Mouse (Mus musculus): ENCODE measurements around the gene Tubb4b.

Gene Tubb4b

GRCm38 (mm10) chr2:25223681-25224491 lies 616 bp downstream of the Tubb4b start:
- DNase-seq, result peak; percentile 82

DNA sequence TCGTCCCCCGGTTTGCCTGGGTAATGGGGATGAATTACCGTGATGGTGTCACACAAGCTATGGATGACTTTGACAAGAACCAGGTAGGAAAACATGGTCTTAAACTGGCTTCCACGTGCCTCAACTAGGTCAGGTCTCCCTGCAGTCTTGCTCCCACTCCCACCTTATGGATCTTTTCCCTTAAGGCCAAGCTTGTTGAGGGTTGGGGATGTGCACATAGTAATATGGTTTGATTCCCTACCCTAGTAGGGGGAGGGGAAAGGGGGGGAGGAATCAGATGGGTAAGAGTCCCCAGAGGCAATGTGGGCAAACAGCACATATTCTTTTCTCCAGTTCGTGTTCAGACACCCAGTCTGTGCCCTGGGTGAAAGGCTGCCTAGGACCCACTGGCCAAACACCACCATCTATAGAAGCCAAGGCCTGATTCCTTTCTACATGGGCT lies 3.1 kb downstream of the Tubb4b start:
- no peak for DNase-seq

GRCm38 (mm10) chr2:25218445-25218844 lies 6.1 kb downstream of the Tubb4b start, which contains the start of gene Fam166a:
Gene Fam166a, plus strand, starts transcription at chr2:25218745.
- no peak for DNase-seq

- no peak for DNase-seq
These were observed 6.8 kb downstream of the Tubb4b start for GRCm38 (mm10) chr2:25217666-25218065.

GRCm38 (mm10) chr2:25214444-25214843 lies 10.1 kb downstream of the Tubb4b start, which contains the start of gene Stpg3:
Gene Stpg3, minus strand, starts transcription at chr2:25214637.
- DNase-seq, result no peak

- DNase-seq, result no peak
These were observed 11.1 kb downstream of the Tubb4b start for GRCm38 (mm10) chr2:25213266-25213865.

DNA sequence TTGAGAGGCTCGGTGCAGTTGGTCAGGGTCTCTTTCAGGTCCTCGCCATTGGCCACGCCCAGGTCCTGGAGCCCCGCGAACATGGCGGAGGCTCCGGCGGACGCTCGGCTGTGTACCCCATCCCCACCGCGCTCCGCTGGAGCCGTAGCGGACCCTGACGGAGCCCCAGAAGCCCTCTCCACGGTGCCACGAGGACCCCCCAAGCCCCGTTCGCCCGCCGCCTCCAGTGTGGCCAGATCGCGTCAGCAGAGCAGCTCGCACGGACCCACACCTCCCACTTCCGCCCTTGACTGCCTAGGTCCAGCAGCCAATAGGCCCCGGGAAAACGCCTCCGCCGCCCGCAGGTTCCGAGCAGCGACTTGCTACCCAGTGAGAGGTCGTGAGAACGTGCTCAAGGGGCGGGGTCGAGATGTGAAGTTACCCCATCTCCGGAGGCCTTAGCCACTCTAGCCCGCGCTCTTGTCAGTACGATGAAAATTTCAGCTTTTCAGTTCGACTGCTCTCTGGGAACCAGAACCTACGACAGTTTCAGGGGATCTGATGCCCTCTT lies 13.3 kb downstream of the Tubb4b start, which contains the start of gene Nelfb:
TSS of gene Nelfb (minus strand) at position 369 of the 550 bp plus-strand sequence.
- DNase-seq, result peak; percentile 90

- DNase-seq, result no peak
These were observed 13.8 kb downstream of the Tubb4b start for GRCm38 (mm10) chr2:25210686-25211085.

GRCm38 (mm10) chr2:25207593-25207992 lies 16.9 kb downstream of the Tubb4b start:
- DNase-seq, result no peak

GRCm38 (mm10) chr2:25203631-25204214 lies 20.8 kb downstream of the Tubb4b start:
- DNase-seq, result no peak

- DNase-seq, result no peak
These were observed 23.9 kb downstream of the Tubb4b start for GRCm38 (mm10) chr2:25200631-25201030.

DNA sequence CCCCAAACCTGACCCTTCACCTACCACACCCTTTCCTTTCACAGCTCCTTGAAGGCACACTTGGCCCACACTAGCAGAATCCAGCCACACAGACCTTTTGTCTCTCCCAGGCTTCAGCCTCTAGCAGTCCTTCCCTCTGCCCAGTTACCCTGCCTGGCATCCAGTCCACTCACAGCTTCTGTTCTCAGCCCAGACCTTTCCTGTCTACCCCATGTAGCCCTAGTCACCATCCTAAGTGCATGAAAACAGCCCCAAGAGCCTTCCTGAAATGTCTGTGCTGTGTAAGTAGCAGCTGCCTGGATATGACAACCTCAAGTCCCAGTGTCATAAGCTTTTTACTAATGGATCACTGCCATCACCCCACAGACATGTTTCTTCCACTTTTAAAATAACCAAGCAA lies 26.6 kb downstream of the Tubb4b start:
- DNase-seq, result no peak

- DNase-seq, result no peak
These were observed 27.3 kb downstream of the Tubb4b start for GRCm38 (mm10) chr2:25197191-25197590.

- peak; percentile 78 for DNase-seq
These were observed 28.1 kb downstream of the Tubb4b start, which contains the start of gene Tor4a for GRCm38 (mm10) chr2:25196172-25196954. Gene Tor4a, minus strand, starts transcription at chr2:25196886.

- DNase-seq, result peak; percentile 74
These were observed 29.0 kb downstream of the Tubb4b start for GRCm38 (mm10) chr2:25195211-25196156.

- peak; percentile 47 for DNase-seq
These were observed 29.9 kb downstream of the Tubb4b start for GRCm38 (mm10) chr2:25194486-25195171.

- DNase-seq, result no peak
These were observed 30.5 kb downstream of the Tubb4b start for GRCm38 (mm10) chr2:25194006-25194405.

GRCm38 (mm10) chr2:25193330-25193770 lies 31.2 kb downstream of the Tubb4b start:
- peak; percentile 86 for DNase-seq

GRCm38 (mm10) chr2:25187841-25188240 lies 36.7 kb downstream of the Tubb4b start:
- DNase-seq, result no peak

DNA sequence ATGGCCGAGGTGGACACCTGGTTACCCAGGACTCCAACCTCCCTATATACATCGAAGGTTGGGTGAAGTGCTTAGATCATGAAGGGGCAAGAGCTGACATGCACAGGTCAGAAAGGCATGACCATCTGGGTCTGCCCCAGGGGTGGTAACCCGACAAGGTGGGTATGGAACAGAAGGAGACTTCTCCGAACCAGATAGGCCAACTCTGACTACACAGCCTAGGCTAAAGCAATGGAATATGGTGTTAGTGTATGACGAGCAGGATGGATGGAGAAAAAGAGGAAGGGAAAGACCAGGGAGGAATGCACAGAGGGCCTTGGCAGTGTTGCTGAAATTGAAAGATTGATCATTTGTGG lies 37.9 kb downstream of the Tubb4b start:
- no peak for DNase-seq
